Mouse (Mus musculus) monocyte, adult 5-6 weeks (primary cell): ENCODE data around the gene Mettl9. TPM values are rescaled to one million over a fixed set of nuclear protein-coding genes. Genes with fewer than 3 reads are reported as not detected.
"Not testable (repeated sequence)": the region's sequence is repeated elsewhere in the genome, so short reads cannot be mapped to it uniquely, and the experiment has no call there.

ENCODE experiments used
- ATAC-seq: fragments of 153-309, 156-312 bp; replicated peaks from 2 replicates; pipeline ENCODE4 v1.8.0; 2017; ENCODE audit warnings: mild to moderate bottlenecking; ENCODE audit not compliant: low TSS enrichment, insufficient number of reproducible peaks, severe bottlenecking, poor library complexity, low FRiP score
- total RNA-seq: library from RNA; stranded (forward); fragments of 200-1000, 200-491, 200-594 nt; gene quantifications from 3 replicates; pipeline ENCODE4 v1.2.3, GENCODE M21; 2017

Gene Mettl9
- 45.0 to 54.5 TPM (median 52.3 TPM) in 3 replicates for total RNA-seq

DNA sequence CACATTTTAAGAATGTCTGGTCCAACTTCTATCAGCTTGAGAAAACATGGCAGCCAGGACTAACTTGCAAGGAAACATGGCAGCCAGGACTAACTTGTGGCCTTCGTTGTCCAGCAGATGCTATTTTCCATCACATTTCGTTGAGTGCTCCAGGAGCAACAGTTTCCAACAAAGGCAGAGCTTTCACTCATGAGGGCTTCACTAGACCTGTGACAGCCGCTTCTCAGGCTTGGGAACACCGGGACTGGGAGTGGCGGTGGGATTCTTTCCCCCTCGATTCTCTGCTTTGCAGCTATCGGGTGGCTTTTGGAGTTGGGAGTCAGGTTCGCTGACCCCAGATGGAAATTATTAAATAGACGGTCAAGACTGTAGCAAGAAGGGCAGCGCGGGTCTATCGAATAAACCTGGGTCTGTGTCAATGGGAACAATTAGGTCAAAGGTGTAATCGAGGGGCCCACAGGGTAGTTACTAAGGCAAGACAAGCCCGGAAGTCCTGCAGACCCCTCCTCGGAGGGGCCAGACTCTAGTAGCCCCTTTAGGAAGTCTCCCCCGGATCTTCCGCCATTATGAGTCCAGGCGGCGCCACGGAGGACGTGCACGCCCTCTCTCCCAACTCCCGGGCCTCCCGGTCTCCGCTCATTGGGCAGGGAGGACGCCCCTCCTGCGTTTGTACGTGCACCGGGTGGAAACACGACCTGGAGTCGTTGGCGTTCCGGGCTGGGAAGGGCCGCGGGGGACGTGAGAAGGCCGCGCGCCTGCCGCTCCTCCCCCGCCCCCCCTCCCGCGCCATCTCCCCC is at the start of gene Mettl9:
Mettl9 (plus strand) TSS at position 590 of the 797 bp plus-strand sequence.
- peak; percentile 99 for ATAC-seq

DNA sequence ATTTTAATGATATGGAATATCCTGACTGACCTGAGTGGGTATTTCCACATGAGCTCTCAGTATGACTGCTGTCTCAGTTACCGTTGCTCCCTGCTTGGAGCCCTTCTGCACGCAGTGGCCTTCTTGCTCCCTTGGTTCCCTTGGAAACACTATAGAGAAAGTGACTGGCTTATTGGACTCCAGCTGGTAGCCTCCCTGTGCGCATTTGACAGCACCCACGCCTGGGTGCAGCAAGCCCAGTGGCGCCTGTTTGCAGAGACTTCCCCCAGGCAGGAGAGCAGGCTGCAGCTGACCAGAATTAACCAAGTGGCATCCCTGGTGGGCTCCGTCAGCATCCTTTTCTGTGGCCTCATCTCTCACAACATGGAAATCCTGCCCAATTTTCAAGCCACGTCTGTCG is 43.1 kb upstream of the Mettl9 start:
- no peak for ATAC-seq

DNA sequence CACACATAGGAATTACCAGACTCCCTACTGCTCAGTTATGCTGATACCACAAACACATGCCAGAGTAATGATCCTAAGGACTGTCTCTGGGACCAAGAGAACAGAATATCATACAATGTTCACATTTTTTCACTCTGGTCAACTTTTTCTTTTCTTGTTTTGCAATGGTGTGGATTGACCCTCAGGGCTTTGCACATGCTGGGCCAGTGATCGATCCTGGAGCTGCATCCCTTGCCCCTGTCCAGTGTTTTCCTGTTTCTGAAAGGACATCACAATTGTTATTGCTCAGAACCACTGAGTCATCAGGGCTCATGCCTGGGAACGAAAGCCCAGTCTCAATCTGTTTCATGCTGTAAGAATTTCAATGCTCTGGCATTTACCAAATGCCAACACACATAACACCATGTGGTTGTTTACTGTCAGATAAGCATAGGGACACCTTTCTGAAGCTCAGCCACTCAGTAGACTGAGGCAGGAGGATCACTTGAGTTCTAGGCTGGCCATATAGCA is 35.2 kb upstream of the Mettl9 start:
- no peak for ATAC-seq

DNA sequence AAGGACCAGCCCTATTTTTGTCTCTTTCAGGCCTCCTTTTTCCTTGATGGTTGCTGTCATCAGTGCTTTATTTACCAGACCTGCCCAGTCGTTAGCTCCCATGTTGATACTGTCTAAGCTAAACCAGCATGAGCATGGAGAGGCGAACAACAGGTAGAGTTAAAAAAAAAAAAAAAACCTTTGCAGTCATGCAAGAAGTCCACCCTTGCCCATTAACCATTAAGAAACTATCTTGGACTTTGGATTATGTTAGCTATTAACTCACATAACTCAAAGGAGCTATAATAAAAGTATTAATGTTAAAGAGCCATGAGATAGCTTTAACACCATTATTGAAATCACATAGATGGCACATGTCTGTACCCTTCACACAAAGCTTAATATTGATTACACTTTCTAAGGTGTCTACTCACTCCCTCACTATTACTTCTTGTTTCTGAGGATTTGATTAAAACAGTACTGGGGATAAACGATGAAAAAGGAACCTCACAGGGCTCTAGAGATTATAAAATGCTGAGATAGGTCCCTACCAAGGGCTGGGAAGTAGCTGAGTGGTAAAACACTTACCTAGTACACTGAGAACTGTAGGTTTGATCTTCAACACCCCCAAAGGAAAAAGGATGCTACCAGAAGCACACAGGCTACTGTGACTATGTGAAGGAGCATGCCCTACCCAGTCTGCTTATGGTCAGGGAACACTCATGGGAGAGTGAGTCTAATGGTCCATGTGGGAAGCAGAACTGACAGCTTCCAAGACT is 34.0 kb upstream of the Mettl9 start:
- ATAC-seq = no peak

DNA sequence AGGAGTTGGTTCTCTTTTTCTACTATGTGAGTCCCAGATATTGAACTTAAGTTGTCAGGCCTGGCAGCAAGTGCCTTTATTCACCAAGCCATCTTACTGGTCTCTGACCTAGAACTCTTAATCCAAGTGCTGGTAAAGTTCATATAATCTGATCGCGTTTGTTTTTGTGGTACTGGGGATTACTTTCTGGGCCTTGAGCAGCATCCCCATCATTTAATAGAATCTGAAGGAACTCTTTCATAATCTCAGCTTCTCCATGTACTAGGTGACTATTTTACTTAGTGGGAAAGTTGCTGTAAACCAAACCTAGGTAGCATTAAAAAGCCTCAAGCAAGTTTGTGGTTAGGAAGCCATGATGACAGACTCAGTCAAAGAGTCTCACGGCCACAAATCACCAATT is 32.4 kb upstream of the Mettl9 start:
- ATAC-seq = no peak

DNA sequence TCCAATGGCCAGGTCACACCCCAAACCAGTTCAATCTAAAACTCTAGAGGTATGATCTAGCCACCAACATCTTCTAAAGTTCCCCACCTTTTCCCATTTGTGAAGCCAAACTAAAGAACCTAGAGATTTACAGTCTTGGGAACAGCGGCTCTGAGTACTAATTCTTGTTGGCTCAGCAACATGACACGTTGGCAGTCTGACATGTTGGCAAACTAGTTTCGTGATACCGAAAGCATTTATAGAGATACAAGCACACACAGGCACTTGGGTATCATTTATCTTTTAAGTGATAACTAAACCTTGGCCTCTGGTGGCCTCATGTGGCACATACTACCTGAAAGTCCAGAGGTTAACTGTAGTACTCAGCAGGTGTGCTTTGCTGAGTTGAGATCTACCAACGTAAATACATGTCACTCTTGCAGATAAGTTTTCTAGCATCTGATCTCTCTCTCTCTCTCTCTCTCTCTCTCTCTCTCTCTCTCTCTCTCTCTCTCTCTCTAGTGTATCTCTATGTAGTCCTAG is 31.8 kb upstream of the Mettl9 start:
- ATAC-seq = no peak

DNA sequence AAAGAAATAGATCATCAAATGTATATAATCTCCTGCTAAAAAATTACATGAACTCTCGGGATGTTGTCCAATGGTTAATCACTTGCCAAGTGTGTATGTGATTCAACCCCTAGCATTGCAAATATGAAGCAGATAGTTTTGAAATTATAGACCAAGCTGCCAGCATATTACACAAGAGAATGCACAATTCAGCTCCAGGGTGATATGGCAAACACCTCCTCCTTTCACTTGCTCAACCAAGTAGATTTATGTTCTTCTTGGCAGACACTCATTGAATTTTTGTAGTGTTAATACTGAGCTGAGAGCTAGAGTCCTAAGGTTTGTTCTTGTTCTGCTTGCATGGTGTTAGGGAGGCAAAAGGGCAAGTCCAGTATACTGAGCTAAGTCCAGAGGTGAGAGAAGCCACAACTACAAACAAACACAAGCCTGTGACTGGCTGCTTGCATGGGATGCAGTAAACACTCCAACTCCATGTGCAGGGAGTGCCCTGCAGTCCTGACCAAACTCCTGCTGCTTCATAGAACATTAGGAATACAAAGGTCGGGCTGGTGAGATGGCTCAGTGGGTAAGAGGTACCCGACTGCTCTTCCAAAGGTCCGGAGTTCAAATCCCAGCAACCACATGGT is 30.3 kb upstream of the Mettl9 start:
- ATAC-seq = no peak

DNA sequence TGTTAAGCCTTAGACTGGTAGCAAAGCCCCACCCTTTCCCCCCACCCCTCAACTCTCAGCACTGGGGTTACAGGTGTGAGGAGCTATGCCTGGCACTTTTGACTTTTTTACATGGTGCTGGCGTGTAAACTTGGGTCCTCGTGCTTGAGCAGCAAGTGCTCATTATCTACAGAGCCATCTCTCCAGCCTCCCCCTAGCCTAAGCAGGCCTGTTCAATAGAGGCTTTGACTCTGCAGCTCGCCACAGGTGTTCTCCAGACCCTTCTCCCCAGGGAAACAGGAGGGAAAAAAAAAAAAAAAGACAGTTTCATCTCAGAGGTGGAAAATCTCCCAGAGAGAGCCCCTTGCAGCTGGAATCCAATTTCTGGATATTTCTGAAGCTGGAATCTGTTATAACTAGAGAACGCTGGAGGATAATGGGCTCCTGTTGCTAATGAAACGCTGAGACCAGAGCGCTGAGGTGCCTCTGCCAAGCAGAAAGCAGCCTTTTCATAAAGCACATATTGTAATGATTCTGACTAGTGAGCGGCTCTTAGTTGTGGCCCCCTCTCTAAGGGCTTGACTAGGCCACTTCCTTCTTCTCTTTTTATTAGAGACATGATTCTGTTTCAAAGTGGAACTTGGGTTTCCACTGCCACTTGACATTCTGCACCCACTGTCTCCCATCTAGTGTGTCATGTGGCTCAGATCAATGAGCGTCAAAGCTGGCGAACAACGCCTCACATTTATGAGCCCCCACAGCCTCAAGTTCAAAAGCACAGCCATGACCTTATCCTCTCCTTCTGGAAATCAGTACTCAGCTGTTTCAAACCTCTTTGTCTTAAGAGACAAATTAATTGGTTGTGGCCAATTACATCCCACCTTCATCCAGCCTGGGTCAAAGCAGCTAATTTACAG is 22.2 kb upstream of the Mettl9 start:
- ATAC-seq = no peak

DNA sequence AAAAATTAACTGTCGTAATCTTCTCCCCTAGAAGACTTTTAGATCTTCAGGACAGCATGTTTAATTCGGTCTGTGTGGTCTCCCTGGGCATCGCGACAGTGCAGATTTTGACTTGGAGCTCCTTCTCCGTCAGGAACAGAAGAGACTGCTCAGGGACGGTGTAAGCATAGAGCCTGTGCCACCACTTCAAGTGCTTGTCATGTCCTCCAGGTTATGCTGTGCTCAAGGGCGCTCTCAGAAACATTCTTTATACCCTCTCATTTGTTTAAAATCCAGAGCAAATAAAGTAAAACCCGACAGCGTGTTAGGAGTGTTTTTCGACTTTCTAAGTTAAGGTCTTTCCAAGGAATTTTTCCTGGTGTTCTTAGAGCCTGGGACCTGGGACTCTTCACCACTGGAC is 19.8 kb upstream of the Mettl9 start:
- no peak for ATAC-seq

DNA sequence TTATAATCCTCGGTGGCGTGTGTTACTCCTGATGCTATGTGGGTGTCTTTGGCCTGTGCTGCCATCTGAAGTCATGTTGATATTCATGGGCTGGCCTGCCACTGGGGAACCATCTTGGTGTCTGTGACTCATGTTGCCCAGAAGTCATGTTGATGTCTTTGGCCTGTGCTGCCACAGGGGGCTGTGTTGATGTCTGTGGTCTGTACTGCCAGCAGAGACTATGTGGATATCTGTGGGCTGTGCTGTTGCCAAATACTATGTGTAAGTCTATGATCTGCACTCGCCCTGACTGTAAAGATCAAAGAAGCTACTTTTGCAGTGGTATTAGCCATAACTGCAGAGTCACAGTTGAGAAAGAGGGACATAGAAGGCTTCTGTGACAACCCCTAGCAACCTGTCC is 15.5 kb upstream of the Mettl9 start:
- no peak for ATAC-seq

DNA sequence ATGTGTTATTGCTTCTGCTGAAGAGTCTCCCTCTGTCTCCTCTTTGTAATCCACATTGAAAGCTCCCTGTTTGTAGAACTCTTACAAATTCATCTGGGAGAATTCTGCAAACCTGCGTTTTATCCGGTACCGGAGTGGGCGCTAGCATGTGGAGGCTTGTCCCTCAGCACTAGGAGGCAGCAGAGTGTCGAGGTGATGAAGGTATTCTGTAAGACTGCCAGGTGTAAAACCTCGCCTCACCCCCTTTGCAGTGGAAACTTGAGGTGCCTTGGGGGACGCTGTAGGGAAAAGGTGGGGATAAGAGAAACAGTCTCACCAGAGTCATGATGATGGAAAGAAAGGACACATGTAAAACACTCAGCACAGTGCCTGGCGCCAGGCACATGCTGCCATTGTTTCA is 14.0 kb upstream of the Mettl9 start:
- ATAC-seq = no peak

DNA sequence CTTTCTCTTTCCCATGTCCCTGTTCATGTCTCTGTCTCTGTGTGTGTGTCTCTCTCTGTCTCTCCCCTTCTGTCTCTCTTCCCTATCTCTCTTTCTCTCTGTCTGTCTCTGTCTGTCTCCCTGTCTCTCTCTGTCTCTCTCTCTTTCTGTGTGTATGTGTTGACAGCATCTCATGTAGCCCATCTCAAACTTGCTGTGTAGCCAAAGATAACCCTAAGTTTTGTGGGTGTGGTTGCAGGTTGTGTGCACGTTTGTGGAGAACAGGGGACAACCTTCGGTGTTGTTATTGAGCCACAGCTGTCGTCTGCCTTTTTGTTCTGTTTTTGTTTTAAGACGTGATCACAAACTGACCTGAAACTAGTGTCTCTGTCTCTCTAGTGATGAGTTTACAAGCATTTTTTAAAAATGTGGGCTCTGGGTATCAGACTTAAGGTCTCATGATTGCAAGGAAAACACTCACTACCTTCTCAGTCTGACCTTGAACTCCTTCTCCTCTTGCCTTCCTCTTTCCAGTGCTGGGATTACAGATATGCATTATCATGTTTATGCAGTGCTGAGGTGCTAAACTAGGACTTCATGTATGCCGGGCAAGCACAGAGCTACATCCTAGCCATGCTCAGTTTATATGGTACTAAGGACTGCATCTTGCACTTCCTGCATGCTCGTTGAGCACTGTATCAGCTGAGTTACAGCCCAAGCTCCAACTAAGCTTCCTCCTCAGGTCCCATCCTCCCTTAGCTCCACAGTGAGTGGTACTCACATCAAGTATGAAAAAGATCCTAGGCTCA is 8.8 kb upstream of the Mettl9 start:
- no peak for ATAC-seq

DNA sequence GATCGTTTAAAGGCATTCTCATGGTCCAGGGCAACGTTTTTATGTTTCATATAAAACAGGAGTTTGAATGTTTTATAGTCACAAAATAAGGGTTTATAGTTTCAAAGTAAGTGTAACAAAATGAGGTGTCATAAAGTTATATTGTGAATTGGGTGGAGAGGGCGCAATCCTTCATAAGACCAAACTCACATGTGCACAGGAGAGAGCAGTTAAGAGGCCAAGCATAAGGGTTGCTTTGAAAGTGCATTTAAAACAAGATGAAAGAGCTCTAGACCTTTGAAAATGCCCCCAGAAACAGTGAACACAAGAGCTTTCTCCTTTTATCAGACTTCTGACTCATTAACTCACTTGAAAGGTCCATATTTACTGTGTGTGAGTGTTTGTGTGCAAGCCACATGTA is 7.9 kb upstream of the Mettl9 start:
- ATAC-seq = no peak

DNA sequence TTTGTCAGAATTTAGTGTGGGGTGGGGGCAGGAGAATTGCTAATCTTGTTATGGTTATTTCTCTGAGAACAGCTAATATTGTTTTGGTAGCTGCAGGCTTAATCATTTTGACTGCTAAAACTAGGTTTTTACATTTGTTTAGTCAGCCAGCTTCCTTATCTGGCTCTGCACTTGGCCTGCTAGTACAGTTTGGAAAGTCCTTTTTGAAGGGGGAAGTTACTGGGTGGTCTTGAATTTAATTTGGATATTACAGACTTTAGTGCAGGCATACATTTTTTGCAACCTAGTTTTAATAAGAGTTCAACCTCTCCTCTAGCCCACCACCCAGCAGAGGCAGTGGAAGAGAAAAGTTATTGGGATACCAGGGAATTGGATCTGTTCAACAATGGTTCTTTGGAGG is 4.3 kb upstream of the Mettl9 start:
- not testable (repeated sequence) for ATAC-seq

DNA sequence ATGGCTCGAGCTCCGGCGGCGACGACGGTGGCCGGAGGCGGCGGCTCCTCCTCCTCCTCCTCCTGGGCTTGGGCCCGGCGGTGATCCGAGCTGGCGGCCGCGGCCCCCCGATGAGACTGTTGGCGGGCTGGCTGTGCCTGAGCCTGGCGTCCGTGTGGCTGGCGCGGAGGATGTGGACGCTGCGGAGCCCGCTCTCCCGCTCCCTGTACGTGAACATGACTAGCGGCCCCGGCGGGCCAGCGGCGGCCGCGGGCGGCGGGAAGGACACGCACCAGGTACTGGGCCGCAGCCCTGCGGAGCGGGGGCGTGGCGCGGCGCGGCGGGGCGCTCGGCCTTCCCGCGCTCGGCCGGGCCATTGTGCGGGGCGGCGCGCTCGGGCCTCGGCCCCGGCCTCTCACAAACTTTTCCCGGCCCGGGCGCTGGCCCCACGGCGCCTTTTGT is 476 bp downstream of the Mettl9 start:
- ATAC-seq = no peak

DNA sequence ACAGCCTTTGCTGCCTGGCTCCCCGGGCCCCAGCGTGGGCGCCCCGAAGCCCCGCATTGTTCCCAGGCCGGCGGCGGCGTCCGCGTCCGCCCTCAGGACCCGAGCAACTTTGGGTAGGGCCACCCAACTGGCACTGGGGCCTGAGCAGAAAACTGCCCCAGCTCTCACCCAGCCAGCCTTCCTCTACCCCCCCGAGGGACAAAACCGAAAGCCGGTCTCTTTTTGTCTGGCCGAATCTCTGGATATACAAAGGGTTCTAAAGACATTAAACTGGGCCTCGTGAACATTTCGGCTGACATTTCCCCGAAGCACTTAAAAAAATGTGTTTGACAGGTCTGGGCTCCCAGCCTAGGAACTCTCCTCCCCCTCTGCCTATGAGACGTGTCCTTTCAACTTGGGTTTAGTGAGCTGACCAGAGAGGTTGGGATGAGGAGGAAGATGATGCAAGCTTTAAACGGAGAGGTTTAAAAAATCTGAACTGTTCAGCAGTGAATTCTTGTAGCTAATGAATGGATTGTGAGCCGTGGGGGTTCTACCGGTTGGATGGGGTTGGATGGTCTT is 996 bp downstream of the Mettl9 start:
- no peak for ATAC-seq

DNA sequence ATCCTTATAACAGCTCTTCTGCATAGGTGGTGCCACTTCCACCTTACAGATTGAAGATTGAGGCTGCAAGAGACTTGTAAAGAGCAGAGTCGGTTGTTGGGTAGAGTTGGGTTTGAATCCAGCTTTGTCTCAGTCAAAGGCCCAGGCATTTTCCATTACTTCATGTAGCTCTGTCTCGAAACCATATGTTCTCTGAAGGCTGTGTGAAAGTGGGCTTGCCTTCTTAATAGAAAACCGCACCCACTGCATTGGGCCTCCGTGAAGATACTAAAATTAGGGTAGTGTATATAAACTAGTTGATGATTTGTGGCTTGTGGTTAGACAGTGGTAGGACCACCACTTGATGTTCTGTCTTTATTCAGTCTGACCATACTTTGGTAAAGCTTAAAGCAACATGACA is 6.3 kb downstream of the Mettl9 start:
- no peak for ATAC-seq
